Mouse (Mus musculus) small intestine, adult 2 months (tissue): ENCODE data around the gene Wrap53.

Experiments used
- CTCF ChIP-seq: fragments of 200-500 bp; IDR thresholded peaks from 2 replicates; pipeline ENCODE4 v1.5.1; 2012; ENCODE audit warnings: low read depth, mild to moderate bottlenecking, control low read depth, inconsistent platforms, low read length, moderate library complexity, mixed read lengths; ENCODE audit not compliant: insufficient replicate concordance, insufficient read length; ENCODE audit errors: extremely low read depth
- POLR2A ChIP-seq: fragments of 200-500 bp; IDR thresholded peaks from 2 replicates; pipeline ENCODE4 v1.6.1; 2012; ENCODE audit warnings: low read depth, mild to moderate bottlenecking, control low read depth, inconsistent platforms, low read length, moderate library complexity

- TF ChIP-seq CTCF = no peak
- no peak for TF ChIP-seq POLR2A
Observed at GRCm38 (mm10) chr11:69560896-69561854, 18.9 kb downstream of the Wrap53 start.
